Mouse (Mus musculus) E14TG2a.4 (cell line): ENCODE measurements around the gene Ccdc78.
"Not testable (repeated sequence)": the region's sequence is repeated elsewhere in the genome, so short reads cannot be mapped to it uniquely, and the experiment has no call there.

ENCODE experiments used
- H3K27me3 ChIP-seq: 2 replicates; pipeline ENCODE4 v1.6.1; 2014; ENCODE audit warnings: low read length, control low read depth; ENCODE audit not compliant: insufficient read depth
- H3K36me3 ChIP-seq: 2 replicates; pipeline ENCODE4 v1.6.1; 2014; ENCODE audit warnings: low read length, control low read depth; ENCODE audit not compliant: insufficient read depth
- H3K4me1 ChIP-seq: replicated peaks from 2 replicates; pipeline ENCODE4 v1.6.1; 2014; ENCODE audit warnings: low read depth, low read length, control low read depth
- H3K4me3 ChIP-seq: replicated peaks from 2 replicates; pipeline ENCODE4 v1.5.1; 2014; ENCODE audit warnings: mild to moderate bottlenecking, low read length
- H3K9me3 ChIP-seq: 2 replicates; pipeline ENCODE4 v1.6.1; 2014; ENCODE audit warnings: low read length, control low read depth
- CTCF ChIP-seq: conservative IDR thresholded peaks from 2 replicates; pipeline ENCODE4 v1.5.1; 2014; ENCODE audit warnings: low read length
- NANOG ChIP-seq: IDR thresholded peaks from 2 replicates; pipeline ENCODE4 v1.6.1; 2014; ENCODE audit warnings: borderline replicate concordance, low read length, mixed read lengths
- POU5F1 ChIP-seq: IDR thresholded peaks from 2 replicates; pipeline ENCODE4 v1.6.1; 2014; ENCODE audit warnings: low read length, borderline replicate concordance

Gene Ccdc78

DNA sequence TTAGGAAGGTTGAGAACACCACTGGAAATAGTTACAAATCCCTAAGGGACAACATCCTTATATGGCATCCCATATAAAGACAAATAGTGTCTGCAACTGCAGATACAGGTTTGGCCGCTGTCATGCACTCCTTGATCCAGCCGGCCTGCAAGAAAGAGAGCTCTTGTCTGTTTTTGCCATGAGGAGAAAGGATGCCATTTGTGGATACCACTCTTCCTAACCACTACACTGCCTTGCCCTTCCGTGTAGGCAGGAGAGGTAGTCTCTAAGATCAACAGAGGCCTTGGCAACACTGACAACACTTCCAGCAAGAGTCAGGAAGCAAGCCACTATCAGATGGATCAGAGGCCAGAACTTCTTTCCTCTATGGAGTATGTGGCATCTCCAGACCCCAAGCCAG is at the start of gene Ccdc78:
Ccdc78 (plus strand) TSS at position 301 of the 400 bp plus-strand sequence.
- peaks cover 64% of the 10 kb centered on the region for H3K36me3 ChIP-seq
- peaks cover 34% of the 10 kb centered on the region for H3K4me1 ChIP-seq
- TF ChIP-seq POU5F1 (no peak), NANOG (no peak), CTCF (no peak)
- peak within 1 kb of the TSS; percentile 88 for H3K4me3 ChIP-seq
- no peaks in the 10 kb centered on the region for H3K9me3 ChIP-seq
- H3K27me3 ChIP-seq: no peaks in the 10 kb centered on the region

- Histone ChIP-seq H3K27me3 (peaks cover 12% of the 10 kb centered on the region; the same call in 1 of the 2 replicates), H3K36me3 (no peaks in the 10 kb centered on the region), H3K4me3 (no peak overlapping the region), H3K4me1 (peaks cover 16% of the 10 kb centered on the region), H3K9me3 (no peaks in the 10 kb centered on the region)
- TF ChIP-seq CTCF (no peak), NANOG (no peak), POU5F1 (no peak)
These were observed 47.5 kb upstream of the Ccdc78 start for GRCm38 (mm10) chr17:25738861-25739260.

GRCm38 (mm10) chr17:25741471-25741870 is 44.9 kb upstream of the Ccdc78 start:
- not testable (repeated sequence) for H3K9me3 ChIP-seq, H3K4me3 ChIP-seq, H3K36me3 ChIP-seq
- peaks cover 18% of the 10 kb centered on the region; the same call in 1 of the 2 replicates for H3K27me3 ChIP-seq
- peaks cover 24% of the 10 kb centered on the region for H3K4me1 ChIP-seq

GRCm38 (mm10) chr17:25743831-25744230 is 42.5 kb upstream of the Ccdc78 start:
- Histone ChIP-seq H3K27me3 (peaks cover 16% of the 10 kb centered on the region; the same call in 1 of the 2 replicates), H3K9me3 (no peaks in the 10 kb centered on the region), H3K36me3 (no peaks in the 10 kb centered on the region), H3K4me1 (peaks cover 24% of the 10 kb centered on the region), H3K4me3 (no peak overlapping the region)
- TF ChIP-seq POU5F1 (no peak), NANOG (no peak), CTCF (no peak)

- Histone ChIP-seq H3K27me3 (peaks cover 16% of the 10 kb centered on the region; the same call in 1 of the 2 replicates), H3K4me3 (peak overlapping the region; percentile 29; the same call in 1 of the 2 replicates), H3K36me3 (no peaks in the 10 kb centered on the region), H3K9me3 (no peaks in the 10 kb centered on the region), H3K4me1 (peaks cover 24% of the 10 kb centered on the region)
- TF ChIP-seq POU5F1 (no peak), NANOG (no peak), CTCF (no peak)
These were observed 42.1 kb upstream of the Ccdc78 start for GRCm38 (mm10) chr17:25744311-25744710.

DNA sequence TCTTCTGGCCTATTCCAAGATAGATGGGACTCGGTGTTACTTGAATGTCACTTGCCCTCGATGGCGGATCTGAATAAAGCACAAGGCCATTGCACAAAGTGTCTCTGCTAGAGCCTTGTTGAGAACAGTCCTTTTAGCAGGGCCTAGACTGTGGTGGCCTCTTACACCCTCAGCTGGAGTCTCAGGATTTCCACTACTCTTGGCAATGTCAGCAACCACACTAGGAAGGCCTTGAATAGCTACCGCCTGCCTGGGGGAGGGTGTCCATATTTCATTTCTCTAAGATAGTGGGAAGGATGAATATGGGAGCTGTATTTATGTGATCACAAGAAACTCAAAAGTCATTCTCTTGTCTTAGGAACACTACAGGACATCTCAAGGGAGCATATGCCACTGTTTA is 38.1 kb upstream of the Ccdc78 start:
- peaks cover 29% of the 10 kb centered on the region for H3K4me1 ChIP-seq
- peaks cover 14% of the 10 kb centered on the region; the same call in 1 of the 2 replicates for H3K27me3 ChIP-seq
- H3K9me3 ChIP-seq: no peaks in the 10 kb centered on the region
- no peak overlapping the region for H3K4me3 ChIP-seq
- no peaks in the 10 kb centered on the region for H3K36me3 ChIP-seq
- TF ChIP-seq CTCF (no peak), NANOG (no peak), POU5F1 (no peak)

GRCm38 (mm10) chr17:25749314-25749713 is 37.1 kb upstream of the Ccdc78 start:
- 0 out of 2 replicates have a peak, but pooled peaks cover 8% of the 10 kb centered on the region for H3K27me3 ChIP-seq

DNA sequence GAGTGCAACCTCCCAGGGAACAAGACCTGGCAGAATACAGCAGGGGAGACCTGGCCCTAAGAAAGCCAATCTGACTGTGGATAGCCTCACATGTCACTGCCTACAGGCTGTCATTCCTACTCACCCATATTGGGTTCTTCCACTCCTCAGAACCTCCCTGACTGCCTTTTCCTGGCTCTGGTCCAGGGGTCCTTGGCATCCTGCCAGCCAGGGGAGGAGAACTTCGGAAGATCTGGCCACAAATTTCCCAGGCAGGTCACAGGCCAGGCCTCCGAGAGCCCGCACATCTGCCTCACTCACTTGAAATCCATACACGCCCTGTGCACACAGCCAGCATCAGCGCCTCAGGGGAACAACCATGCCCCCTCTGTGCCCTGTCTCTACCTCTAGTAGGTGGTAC is 34.9 kb upstream of the Ccdc78 start:
- Histone ChIP-seq H3K9me3 (no peaks in the 10 kb centered on the region), H3K36me3 (no peaks in the 10 kb centered on the region), H3K4me3 (no peak overlapping the region), H3K4me1 (peaks cover 53% of the 10 kb centered on the region), H3K27me3 (0 out of 2 replicates have a peak, but pooled peaks cover 4% of the 10 kb centered on the region)
- TF ChIP-seq CTCF (no peak), POU5F1 (no peak), NANOG (no peak)

More at GRCm38 (mm10) chr17:25749314-25749713, 37.1 kb upstream of the Ccdc78 start:
- Histone ChIP-seq H3K9me3 (no peaks in the 10 kb centered on the region), H3K4me1 (peaks cover 39% of the 10 kb centered on the region), H3K36me3 (no peaks in the 10 kb centered on the region), H3K4me3 (no peak overlapping the region)
- no peak for TF ChIP-seq CTCF
- TF ChIP-seq NANOG: no peak
- no peak for TF ChIP-seq POU5F1

GRCm38 (mm10) chr17:25754241-25754640 is 32.1 kb upstream of the Ccdc78 start, which contains the start of gene Msln:
Gene Msln, minus strand, starts transcription at chr17:25754378.
- H3K4me3 ChIP-seq: peak within 1 kb of the TSS; percentile 17; the same call in 1 of the 2 replicates
- TF ChIP-seq NANOG (no peak), POU5F1 (no peak), CTCF (no peak)
- no peaks in the 10 kb centered on the region for H3K9me3 ChIP-seq
- peaks cover 81% of the 10 kb centered on the region for H3K4me1 ChIP-seq
- H3K27me3 ChIP-seq: 0 out of 2 replicates have a peak, but pooled peaks cover 4% of the 10 kb centered on the region
- H3K36me3 ChIP-seq: no peaks in the 10 kb centered on the region
